Mouse (Mus musculus): Measurements from ENCODE around the gene Rpl26.

DNA sequence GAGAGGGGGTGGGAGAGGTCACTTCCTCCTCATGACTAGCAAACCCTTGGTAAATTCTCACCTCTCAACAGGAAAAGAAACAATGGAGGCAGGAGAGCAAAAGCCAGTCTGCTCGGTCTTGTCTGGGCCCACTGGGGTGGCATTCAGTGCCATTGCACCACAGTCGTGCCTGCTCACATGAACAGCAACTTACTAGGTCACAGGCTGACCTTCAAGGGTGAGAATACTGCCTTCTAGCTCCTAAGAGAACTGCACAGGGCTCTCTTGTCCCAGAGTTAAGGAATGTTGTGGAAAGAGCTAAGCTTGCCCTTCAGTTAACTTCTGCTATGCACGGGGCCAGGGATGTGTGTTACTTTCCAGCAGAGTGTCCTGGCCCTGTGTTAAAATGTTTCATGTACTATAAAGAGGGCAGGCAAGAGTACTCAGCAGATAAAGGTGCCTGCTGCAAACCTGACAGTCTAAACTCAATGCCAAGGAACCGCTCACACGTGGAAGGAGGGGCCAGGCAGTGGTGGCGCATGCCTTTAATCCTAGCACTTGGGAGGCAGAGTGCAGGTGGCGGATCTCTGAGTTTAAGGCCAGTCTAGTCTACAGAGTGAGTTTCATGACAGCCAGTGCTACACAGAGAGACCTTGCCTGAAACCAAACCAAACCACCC lies 7.6 kb downstream of the Rpl26 start:
- TF ChIP-seq CTCF (IDR thresholded peaks at IDR 0.05), result no peak
- TF ChIP-seq EP300 (IDR thresholded peaks at IDR 0.05), result no peak

All from lung, postnatal 0 days (tissue).